Mouse (Mus musculus): ENCODE results near the gene Acss2. TPM values are rescaled to one million over a fixed set of nuclear protein-coding genes. Genes with fewer than 3 reads are reported as not detected.
"Not testable (repeated sequence)": the region's sequence is repeated elsewhere in the genome, so short reads cannot be mapped to it uniquely, and the experiment has no call there.

The Acss2 gene
- polyA plus RNA-seq, 1 experiment from 2014 or later, result 20.7 TPM

- WGBS, result 61% methylated on average over 5 of the region's 5 CpGs
- 0 out of 2 replicates have a peak overlapping the region, but pooled peaks have one; percentile 78 for H3K4me2 ChIP-seq (replicated peaks)
- no peaks in the 10 kb centered on the region for H3K9me3 ChIP-seq
- no peak overlapping the region for H3K4me3 ChIP-seq (replicated peaks)
- no peak overlapping the region for H3K27ac ChIP-seq
- peaks cover 6% of the 10 kb centered on the region; the same call in 1 of the 2 replicates for H3K27me3 ChIP-seq (replicated peaks)
- no peaks in the 10 kb centered on the region for H3K36me3 ChIP-seq
- peaks cover 8% of the 10 kb centered on the region for H3K4me1 ChIP-seq (replicated peaks)
- ATAC-seq, result no peak
- no peak overlapping the region for H3K9ac ChIP-seq
Measured at GRCm38 (mm10) chr2:155513543-155513942, 4.2 kb upstream of the Acss2 start.

GRCm38 (mm10) chr2:155514666-155515065 is 3.1 kb upstream of the Acss2 start:
- H3K9me3 ChIP-seq, result no peaks in the 10 kb centered on the region
- H3K27ac ChIP-seq, result no peak overlapping the region
- peak overlapping the region; percentile 23 for H3K9ac ChIP-seq
- H3K4me2 ChIP-seq (replicated peaks), result peak overlapping the region; percentile 78
- peaks cover 8% of the 10 kb centered on the region for H3K4me1 ChIP-seq (replicated peaks)
- peak overlapping the region; percentile 41 for H3K4me3 ChIP-seq (replicated peaks)
- peaks cover 6% of the 10 kb centered on the region; the same call in 1 of the 2 replicates for H3K27me3 ChIP-seq (replicated peaks)
- 3% methylated on average over 23 of the region's 23 CpGs for WGBS
- ATAC-seq, result no peak
- no peaks in the 10 kb centered on the region for H3K36me3 ChIP-seq

GRCm38 (mm10) chr2:155515941-155516340 is 1.8 kb upstream of the Acss2 start:
- Histone ChIP-seq H3K27ac (no peak overlapping the region), H3K4me3 (replicated peaks) (no peak overlapping the region), H3K27me3 (replicated peaks) (peaks cover 6% of the 10 kb centered on the region; the same call in 1 of the 2 replicates), H3K4me2 (replicated peaks) (no peak overlapping the region), H3K4me1 (replicated peaks) (peaks cover 8% of the 10 kb centered on the region), H3K9me3 (no peaks in the 10 kb centered on the region), H3K36me3 (no peaks in the 10 kb centered on the region), H3K9ac (no peak overlapping the region)
- WGBS, result 3% methylated on average over 1 of the region's 1 CpGs
- no peak for ATAC-seq

- peaks cover 8% of the 10 kb centered on the region for H3K4me1 ChIP-seq (replicated peaks)
- peak overlapping the region; percentile 68 for H3K9ac ChIP-seq
- no peaks in the 10 kb centered on the region for H3K36me3 ChIP-seq
- H3K4me3 ChIP-seq (replicated peaks), result peak overlapping the region; percentile 89
- 22% methylated on average over 18 of the region's 18 CpGs for WGBS
- ATAC-seq, result no peak
- no peak overlapping the region for H3K27ac ChIP-seq
- no peaks in the 10 kb centered on the region for H3K9me3 ChIP-seq
- H3K4me2 ChIP-seq (replicated peaks), result peak overlapping the region; percentile 86
- peaks cover 6% of the 10 kb centered on the region; the same call in 1 of the 2 replicates for H3K27me3 ChIP-seq (replicated peaks)
Measured at GRCm38 (mm10) chr2:155518531-155519270, 953 bp downstream of the Acss2 start.

GRCm38 (mm10) chr2:155523706-155524105 is 6.0 kb downstream of the Acss2 start:
- H3K36me3 ChIP-seq, result no peaks in the 10 kb centered on the region
- H3K9me3 ChIP-seq, result no peaks in the 10 kb centered on the region
- WGBS, result 60% methylated on average over 5 of the region's 5 CpGs

GRCm38 (mm10) chr2:155524378-155524777 is 6.6 kb downstream of the Acss2 start:
- Histone ChIP-seq H3K27ac (no peak overlapping the region), H3K4me3 (replicated peaks) (no peak overlapping the region), H3K9me3 (no peaks in the 10 kb centered on the region), H3K36me3 (no peaks in the 10 kb centered on the region), H3K9ac (no peak overlapping the region), H3K27me3 (replicated peaks) (no peaks in the 10 kb centered on the region), H3K4me1 (replicated peaks) (no peaks in the 10 kb centered on the region), H3K4me2 (replicated peaks) (no peak overlapping the region)
- 54% methylated on average over 1 of the region's 1 CpGs for WGBS
- ATAC-seq, result no peak

More at GRCm38 (mm10) chr2:155523706-155524105, 6.0 kb downstream of the Acss2 start:
- no peak for ATAC-seq
- H3K27me3 ChIP-seq (replicated peaks), result no peaks in the 10 kb centered on the region
- no peak overlapping the region for H3K9ac ChIP-seq
- no peak overlapping the region for H3K27ac ChIP-seq
- no peak overlapping the region for H3K4me2 ChIP-seq (replicated peaks)
- no peaks in the 10 kb centered on the region for H3K4me1 ChIP-seq (replicated peaks)
- H3K4me3 ChIP-seq (replicated peaks), result no peak overlapping the region

GRCm38 (mm10) chr2:155527367-155527766 is 9.6 kb downstream of the Acss2 start:
- Histone ChIP-seq H3K27me3 (replicated peaks) (no peaks in the 10 kb centered on the region), H3K9ac (no peak overlapping the region), H3K9me3 (no peaks in the 10 kb centered on the region), H3K4me3 (replicated peaks) (no peak overlapping the region), H3K36me3 (no peaks in the 10 kb centered on the region), H3K4me2 (replicated peaks) (no peak overlapping the region), H3K27ac (no peak overlapping the region), H3K4me1 (replicated peaks) (no peaks in the 10 kb centered on the region)
- WGBS, result 58% methylated on average over 5 of the region's 5 CpGs
- ATAC-seq, result no peak

GRCm38 (mm10) chr2:155536292-155536691 is 18.5 kb downstream of the Acss2 start:
- H3K4me1 ChIP-seq (replicated peaks), result no peaks in the 10 kb centered on the region
- no peak for ATAC-seq
- H3K36me3 ChIP-seq, result no peaks in the 10 kb centered on the region
- no peak overlapping the region for H3K9ac ChIP-seq
- H3K27ac ChIP-seq, result no peak overlapping the region
- no peak overlapping the region for H3K4me3 ChIP-seq (replicated peaks)
- no peaks in the 10 kb centered on the region for H3K27me3 ChIP-seq (replicated peaks)
- H3K4me2 ChIP-seq (replicated peaks), result no peak overlapping the region
- no peaks in the 10 kb centered on the region for H3K9me3 ChIP-seq

- Histone ChIP-seq H3K9ac (no peak overlapping the region), H3K36me3 (no peaks in the 10 kb centered on the region), H3K9me3 (no peaks in the 10 kb centered on the region), H3K4me1 (replicated peaks) (no peaks in the 10 kb centered on the region), H3K27me3 (replicated peaks) (no peaks in the 10 kb centered on the region), H3K4me2 (replicated peaks) (no peak overlapping the region), H3K4me3 (replicated peaks) (no peak overlapping the region), H3K27ac (no peak overlapping the region)
- no peak for ATAC-seq
- 78% methylated on average over 5 of the region's 5 CpGs for WGBS
Measured at GRCm38 (mm10) chr2:155537761-155538462, 20.2 kb downstream of the Acss2 start.

- H3K4me1 ChIP-seq (replicated peaks); H3K36me3 ChIP-seq; H3K4me3 ChIP-seq (replicated peaks); H3K27me3 ChIP-seq (replicated peaks); H3K9ac ChIP-seq; ATAC-seq; H3K4me2 ChIP-seq (replicated peaks); H3K27ac ChIP-seq; H3K9me3 ChIP-seq: not testable (repeated sequence)
- 70% methylated on average over 18 of the region's 19 CpGs for WGBS
Measured at GRCm38 (mm10) chr2:155538463-155539057, 20.8 kb downstream of the Acss2 start.

GRCm38 (mm10) chr2:155539696-155540095 is 21.9 kb downstream of the Acss2 start:
- ATAC-seq, result no peak
- Histone ChIP-seq H3K27ac (no peak overlapping the region), H3K4me2 (replicated peaks) (no peak overlapping the region), H3K36me3 (no peaks in the 10 kb centered on the region), H3K27me3 (replicated peaks) (no peaks in the 10 kb centered on the region), H3K9ac (no peak overlapping the region), H3K9me3 (no peaks in the 10 kb centered on the region), H3K4me1 (replicated peaks) (no peaks in the 10 kb centered on the region), H3K4me3 (replicated peaks) (no peak overlapping the region)

GRCm38 (mm10) chr2:155540822-155541458 is 23.2 kb downstream of the Acss2 start:
- no peak overlapping the region for H3K27ac ChIP-seq
- WGBS, result 67% methylated on average over 6 of the region's 6 CpGs
- no peak for ATAC-seq
- H3K27me3 ChIP-seq (replicated peaks), result no peaks in the 10 kb centered on the region
- H3K4me3 ChIP-seq (replicated peaks), result no peak overlapping the region
- no peaks in the 10 kb centered on the region for H3K9me3 ChIP-seq
- H3K9ac ChIP-seq, result no peak overlapping the region
- no peaks in the 10 kb centered on the region for H3K4me1 ChIP-seq (replicated peaks)
- H3K4me2 ChIP-seq (replicated peaks), result no peak overlapping the region
- H3K36me3 ChIP-seq, result no peaks in the 10 kb centered on the region
